Mouse (Mus musculus) kidney, embryonic 14.5 days (tissue): ENCODE measurements at regions not wholly inside any gene's neighbourhood (a gene's known extent, or its start where the extent isn't known, plus 50 kb on each side); places are given as distances from the start of the nearest gene placed in this dataset.
"Not testable (repeated sequence)": the region's sequence is repeated elsewhere in the genome, so short reads cannot be mapped to it uniquely, and the experiment has no call there.

Source experiments
- ATAC-seq: fragments of 200-750 bp; cut with Nextera tagmentation; 2 replicates; pipeline ENCODE4 v1.8.0; 2017; ENCODE audit warnings: moderate number of reproducible peaks, mild to moderate bottlenecking, moderate TSS enrichment, moderate library complexity; ENCODE audit not compliant: low FRiP score, low TSS enrichment
- H3K27ac ChIP-seq: fragments of 300-500 bp; sonication (generic); 2 replicates; pipeline ENCODE4 v1.5.1; 2014; ENCODE audit warnings: low read depth, mild to moderate bottlenecking, low read length, moderate library complexity, mixed read lengths
- H3K27me3 ChIP-seq: fragments of 300-500 bp; sonication (generic); 2 replicates; pipeline ENCODE4 v1.6.1; 2014; ENCODE audit warnings: mild to moderate bottlenecking, low read length; ENCODE audit not compliant: control insufficient read depth, insufficient read depth
- H3K36me3 ChIP-seq: fragments of 300-500 bp; sonication (generic); 2 replicates; pipeline ENCODE4 v1.6.1; 2014; ENCODE audit warnings: low read length, mixed read lengths; ENCODE audit not compliant: control insufficient read depth, insufficient read depth
- H3K4me1 ChIP-seq: fragments of 300-500 bp; sonication (generic); 2 replicates; pipeline ENCODE4 v1.6.1; 2014; ENCODE audit warnings: low read length, mixed read lengths; ENCODE audit not compliant: control insufficient read depth, insufficient read depth
- H3K4me2 ChIP-seq: fragments of 300-500 bp; sonication (generic); replicated peaks from 2 replicates; pipeline ENCODE4 v1.6.1; 2014; ENCODE audit warnings: low read depth, mild to moderate bottlenecking, low read length
- H3K4me3 ChIP-seq: fragments of 300-500 bp; sonication (generic); 2 replicates; pipeline ENCODE4 v1.5.1; 2014; ENCODE audit warnings: mild to moderate bottlenecking, low read length
- H3K9ac ChIP-seq: fragments of 300-500 bp; sonication (generic); 2 replicates; pipeline ENCODE4 v1.6.1; 2014; ENCODE audit warnings: low read depth, mild to moderate bottlenecking, low read length, moderate library complexity
- H3K9me3 ChIP-seq: fragments of 300-500 bp; sonication (generic); 2 replicates; pipeline ENCODE4 v1.6.1; 2016; ENCODE audit warnings: low read length; ENCODE audit not compliant: control insufficient read depth
- WGBS: fragments of 180-500 bp; shearing (Covaris S2); extraction: QIAGEN DNeasy Blood & Tissue Kit; methylation state at CpG from one replicate; pipeline ENCODE4 v1.1.7; 2014; 5-methylcytosine and 5-hydroxymethylcytosine counted together

GRCm38 (mm10) chr16:42517321-42517720 lies 176.9 kb upstream of the Gap43 start:
- Histone ChIP-seq H3K27ac (no peak overlapping the region), H3K36me3 (no peaks in the 10 kb centered on the region), H3K4me3 (no peak overlapping the region), H3K27me3 (no peaks in the 10 kb centered on the region), H3K9ac (no peak overlapping the region), H3K4me2 (no peak overlapping the region), H3K9me3 (no peaks in the 10 kb centered on the region), H3K4me1 (no peaks in the 10 kb centered on the region)
- WGBS = 73% methylated on average over 4 of the region's 4 CpGs
- no peak for ATAC-seq

DNA sequence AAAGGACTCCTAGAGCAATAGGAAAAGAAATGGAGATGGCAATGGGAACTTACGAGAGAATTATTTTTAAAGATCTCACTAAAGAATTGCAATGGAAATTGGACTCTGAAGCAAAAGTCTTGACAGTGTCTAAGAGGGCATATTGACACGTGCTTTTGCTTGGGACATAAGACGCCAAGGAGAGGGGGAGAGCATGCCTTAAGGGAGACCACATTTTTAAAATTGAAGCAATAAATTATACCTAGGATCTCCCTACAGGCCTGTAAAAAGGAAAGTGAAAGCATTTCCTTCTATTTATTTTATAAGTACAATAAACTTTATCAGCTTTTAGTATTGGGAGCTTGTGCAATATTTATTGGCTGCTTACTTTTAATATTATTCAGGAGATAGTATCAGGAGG lies 175.5 kb upstream of the Gap43 start:
- H3K4me1 ChIP-seq = no peaks in the 10 kb centered on the region
- no peaks in the 10 kb centered on the region for H3K9me3 ChIP-seq
- no peaks in the 10 kb centered on the region for H3K36me3 ChIP-seq
- 57% methylated on average over 3 of the region's 3 CpGs for WGBS
- H3K4me2 ChIP-seq = no peak overlapping the region
- no peak overlapping the region for H3K27ac ChIP-seq
- H3K9ac ChIP-seq = no peak overlapping the region
- no peak overlapping the region for H3K4me3 ChIP-seq
- ATAC-seq = no peak
- H3K27me3 ChIP-seq = no peaks in the 10 kb centered on the region

DNA sequence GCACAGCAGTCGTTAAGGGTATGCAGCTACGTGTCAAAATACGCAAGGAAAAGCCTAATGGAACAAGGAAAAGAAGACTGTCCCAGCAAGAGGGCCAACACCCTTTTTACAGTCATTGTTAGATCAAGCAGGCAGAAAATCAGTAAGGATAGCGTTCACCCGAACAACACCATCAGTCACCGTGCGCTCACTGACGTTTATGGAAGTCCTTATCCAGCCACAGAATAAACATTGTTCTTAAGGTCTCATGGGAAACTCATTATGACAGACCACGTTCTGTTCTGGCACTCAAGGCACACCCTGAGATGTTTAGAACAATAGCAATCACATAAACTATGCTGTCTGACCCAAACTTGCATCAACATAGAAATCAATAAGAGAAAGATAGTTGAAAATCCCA lies 164.7 kb upstream of the Gap43 start:
- Histone ChIP-seq H3K4me2 (no peak overlapping the region), H3K9me3 (no peaks in the 10 kb centered on the region), H3K27me3 (no peaks in the 10 kb centered on the region), H3K36me3 (no peaks in the 10 kb centered on the region), H3K4me3 (no peak overlapping the region), H3K4me1 (no peaks in the 10 kb centered on the region), H3K27ac (no peak overlapping the region), H3K9ac (no peak overlapping the region)
- no peak for ATAC-seq
- 57% methylated on average over 9 of the region's 9 CpGs for WGBS

DNA sequence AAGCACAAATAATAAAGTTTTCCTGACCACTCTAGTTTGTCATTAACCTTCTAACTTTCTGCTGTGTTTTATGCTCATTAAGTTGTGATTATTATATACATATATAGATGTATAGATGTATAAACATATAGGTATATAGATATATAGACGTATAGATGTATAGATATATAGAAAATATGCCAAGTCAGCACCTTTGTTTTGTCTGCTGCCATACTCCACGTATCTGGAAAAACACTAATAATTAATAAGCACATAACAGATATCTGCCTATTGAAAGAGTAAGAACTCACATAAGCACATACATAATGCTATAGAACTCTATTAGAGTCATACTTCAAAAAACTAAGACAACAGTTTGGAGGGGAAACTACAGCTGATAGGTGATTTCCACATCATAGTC lies 161.3 kb upstream of the Gap43 start:
- 89% methylated on average over 2 of the region's 2 CpGs for WGBS
- no peak for ATAC-seq

DNA sequence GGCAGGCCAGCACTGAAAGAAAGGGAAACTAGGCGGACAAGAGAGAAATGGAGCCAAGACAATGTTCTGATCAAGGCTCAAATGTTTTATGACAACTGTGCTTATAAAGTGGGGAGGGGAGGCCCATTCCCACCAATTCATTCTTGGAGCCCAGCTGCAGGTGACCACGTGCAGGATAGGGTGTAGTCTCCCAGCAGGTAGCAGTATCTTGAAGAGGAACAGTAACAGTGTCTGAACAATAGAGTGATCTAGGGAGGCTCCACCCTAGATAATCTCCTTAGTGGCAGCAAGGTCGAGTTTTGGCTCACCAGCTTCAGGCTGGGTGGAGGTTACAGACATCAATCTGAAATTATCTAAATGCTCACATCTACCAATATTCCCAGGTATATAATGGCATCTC lies 160.7 kb upstream of the Gap43 start:
- not testable (repeated sequence) for H3K36me3 ChIP-seq, ATAC-seq, H3K27me3 ChIP-seq, H3K4me3 ChIP-seq, H3K4me2 ChIP-seq, H3K4me1 ChIP-seq, H3K9me3 ChIP-seq, H3K27ac ChIP-seq, H3K9ac ChIP-seq
- WGBS = 35% methylated on average over 3 of the region's 3 CpGs

More for the DNA sequence above, 161.3 kb upstream of the Gap43 start:
- no peak overlapping the region for H3K27ac ChIP-seq
- no peak overlapping the region for H3K4me3 ChIP-seq
- no peak overlapping the region for H3K9ac ChIP-seq
- H3K27me3 ChIP-seq = no peaks in the 10 kb centered on the region
- H3K36me3 ChIP-seq = no peaks in the 10 kb centered on the region
- H3K9me3 ChIP-seq = no peaks in the 10 kb centered on the region
- H3K4me2 ChIP-seq = no peak overlapping the region
- no peaks in the 10 kb centered on the region for H3K4me1 ChIP-seq

DNA sequence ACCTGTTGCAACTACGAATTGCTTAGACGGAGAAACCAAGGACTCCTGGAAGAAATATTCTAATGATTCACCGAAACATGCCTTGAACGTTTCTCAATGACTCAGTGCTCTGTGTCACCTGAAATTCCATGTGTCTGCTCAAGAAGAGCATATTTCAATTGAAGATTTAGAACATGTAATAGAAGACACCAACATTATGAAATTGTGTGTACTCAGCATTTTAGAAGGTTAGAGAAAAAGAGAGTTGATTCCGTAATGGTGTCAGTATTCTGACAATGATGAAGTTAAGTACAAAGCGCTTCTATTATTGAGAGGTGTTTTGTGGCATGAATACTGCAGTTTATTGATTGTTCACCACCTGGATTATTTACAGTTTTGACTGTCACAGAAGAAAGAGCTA lies 159.1 kb upstream of the Gap43 start:
- Histone ChIP-seq H3K9me3 (no peaks in the 10 kb centered on the region), H3K36me3 (no peaks in the 10 kb centered on the region), H3K27me3 (no peaks in the 10 kb centered on the region), H3K9ac (no peak overlapping the region), H3K4me2 (no peak overlapping the region), H3K27ac (no peak overlapping the region), H3K4me1 (no peaks in the 10 kb centered on the region), H3K4me3 (no peak overlapping the region)
- 90% methylated on average over 6 of the region's 6 CpGs for WGBS
- no peak for ATAC-seq

- Histone ChIP-seq H3K27ac (no peak overlapping the region), H3K9me3 (no peaks in the 10 kb centered on the region), H3K27me3 (no peaks in the 10 kb centered on the region), H3K4me3 (no peak overlapping the region), H3K9ac (no peak overlapping the region), H3K36me3 (no peaks in the 10 kb centered on the region), H3K4me2 (no peak overlapping the region), H3K4me1 (no peaks in the 10 kb centered on the region)
- WGBS = 81% methylated on average over 2 of the region's 2 CpGs
- ATAC-seq = no peak
Measured at GRCm38 (mm10) chr16:42498368-42498767, 157.9 kb upstream of the Gap43 start.

DNA sequence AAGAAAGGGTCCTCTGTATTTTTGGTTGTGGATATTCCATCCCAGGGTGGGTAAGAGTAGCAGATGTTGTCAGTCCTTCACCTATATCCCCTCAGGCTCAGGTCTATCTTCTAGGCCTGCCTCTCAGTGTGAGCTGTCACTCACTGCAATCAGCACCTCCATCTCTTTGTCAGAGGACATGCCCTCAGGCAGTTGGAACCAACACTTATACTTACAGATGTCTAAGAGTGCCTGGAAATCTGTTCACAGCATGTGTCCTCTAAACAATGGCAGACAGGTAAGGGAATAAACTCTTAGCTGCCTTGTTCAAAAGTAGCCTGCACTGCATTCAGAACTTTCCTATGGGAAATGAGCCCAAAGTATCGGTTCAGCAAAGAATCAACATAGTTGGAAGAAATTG lies 153.1 kb upstream of the Gap43 start:
- Histone ChIP-seq H3K36me3 (no peaks in the 10 kb centered on the region), H3K9me3 (no peaks in the 10 kb centered on the region), H3K4me3 (no peak overlapping the region), H3K4me2 (no peak overlapping the region), H3K27ac (no peak overlapping the region), H3K27me3 (no peaks in the 10 kb centered on the region), H3K9ac (no peak overlapping the region), H3K4me1 (no peaks in the 10 kb centered on the region)
- WGBS = 91% methylated on average over 1 of the region's 1 CpGs
- no peak for ATAC-seq

- 65% methylated on average over 4 of the region's 4 CpGs for WGBS
- ATAC-seq = no peak
Measured at GRCm38 (mm10) chr16:42488745-42489144, 148.3 kb upstream of the Gap43 start.

GRCm38 (mm10) chr16:42479978-42480377 lies 139.5 kb upstream of the Gap43 start:
- no peak overlapping the region for H3K27ac ChIP-seq
- H3K27me3 ChIP-seq = no peaks in the 10 kb centered on the region
- no peak overlapping the region for H3K4me2 ChIP-seq
- H3K4me3 ChIP-seq = no peak overlapping the region
- ATAC-seq = no peak
- H3K9me3 ChIP-seq = no peaks in the 10 kb centered on the region
- no peak overlapping the region for H3K9ac ChIP-seq
- 66% methylated on average over 5 of the region's 5 CpGs for WGBS
- no peaks in the 10 kb centered on the region for H3K36me3 ChIP-seq
- H3K4me1 ChIP-seq = no peaks in the 10 kb centered on the region

More at GRCm38 (mm10) chr16:42488745-42489144, 148.3 kb upstream of the Gap43 start:
- Histone ChIP-seq H3K4me1 (no peaks in the 10 kb centered on the region), H3K4me3 (no peak overlapping the region), H3K27ac (no peak overlapping the region), H3K4me2 (no peak overlapping the region), H3K36me3 (no peaks in the 10 kb centered on the region), H3K27me3 (no peaks in the 10 kb centered on the region), H3K9ac (no peak overlapping the region), H3K9me3 (no peaks in the 10 kb centered on the region)
